ENCODE assay signal across 15 mouse cellular contexts in the genomic region with DNA sequence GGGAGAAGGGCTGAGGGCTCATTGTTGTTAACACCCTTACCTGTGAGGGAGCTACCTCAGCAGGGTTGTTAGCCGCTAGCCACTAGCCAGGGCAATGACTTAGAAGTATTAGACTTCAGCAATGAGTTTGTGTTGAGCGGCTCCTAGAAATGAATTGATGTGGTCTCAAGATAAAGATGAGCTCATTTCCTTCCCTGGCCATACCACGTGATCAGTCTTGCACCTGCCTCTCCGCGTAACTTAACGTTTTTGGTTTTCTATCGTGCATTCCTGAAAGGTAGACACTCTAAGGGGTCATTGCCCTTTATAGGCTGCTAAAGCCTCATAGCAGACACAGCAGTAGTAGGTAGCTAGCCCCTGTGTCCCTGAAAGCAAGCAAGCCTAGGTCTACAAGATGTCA. TPM values are rescaled to one million over a fixed set of nuclear protein-coding genes. Genes with fewer than 3 reads are reported as not detected.
A peak's percentile ranks its signal among the peaks of the same experiment; 100 is the strongest.
DNase-seq lines count a peak whose midpoint lies in the region; ATAC-seq and TF ChIP-seq lines count a peak whose summit lies in the region.
"Had no signal": no experiment of that assay in that cellular context is flagged by ENCODE, and none has a peak within 500 bp of the region (broad histone marks: within the 10 kb centered on the region; RNA-seq: fewer than 3 reads in every experiment).

No protein-coding gene starts in this region.

- no peaks in the 10 kb centered on the region for H3K9me3 ChIP-seq in forebrain, embryonic 11.5 days (ENCODE audit: control insufficient read depth, low read length)
- no peaks in the 10 kb centered on the region for H3K9me3 ChIP-seq in forebrain, postnatal 0 days (ENCODE audit: low read length)
- H3K9me3 ChIP-seq: embryonic facial prominence, embryonic 12.5 days; forebrain, embryonic 10.5 days; intestine, embryonic 15.5 days had no signal

- no peak overlapping the region for H3K4me2 ChIP-seq in forebrain, embryonic 11.5 days (ENCODE audit: low read depth, low read length, severe bottlenecking)
- H3K4me2 ChIP-seq in forebrain, postnatal 0 days (ENCODE audit: low read depth), result no peak overlapping the region
- H3K4me2 ChIP-seq: embryonic facial prominence, embryonic 12.5 days; intestine, embryonic 15.5 days had no signal

- 97% methylated on average over 7 of the region's 7 CpGs for WGBS in forebrain, embryonic 11.5 days
- WGBS in forebrain, postnatal 0 days, result 90% methylated on average over 7 of the region's 7 CpGs

- H3K27ac ChIP-seq in forebrain, embryonic 11.5 days (ENCODE audit: low read depth, low read length), result no peak overlapping the region
- H3K27ac ChIP-seq in forebrain, postnatal 0 days (ENCODE audit: low read depth, low read length), result no peak overlapping the region
- H3K27ac ChIP-seq: embryonic facial prominence, embryonic 12.5 days; forebrain, embryonic 10.5 days; kidney, postnatal 0 days; macrophage had no signal

- no peaks in the 10 kb centered on the region for H3K4me1 ChIP-seq in forebrain, embryonic 11.5 days (replicated peaks; ENCODE audit: control insufficient read depth, insufficient read depth, low read length)
- no peaks in the 10 kb centered on the region for H3K4me1 ChIP-seq in forebrain, postnatal 0 days (ENCODE audit: insufficient read depth)

- no peak for TF ChIP-seq CTCF in forebrain, postnatal 0 days (IDR thresholded peaks at IDR 0.05; ENCODE audit: low read depth)

- H3K27me3 ChIP-seq in forebrain, embryonic 11.5 days (ENCODE audit: control insufficient read depth, insufficient read depth, low read length), result no peaks in the 10 kb centered on the region
- H3K27me3 ChIP-seq in forebrain, postnatal 0 days (ENCODE audit: insufficient read depth, low read length), result no peaks in the 10 kb centered on the region
- no peaks in the 10 kb centered on the region for H3K27me3 ChIP-seq in splenic B cell, adult 2 months (ENCODE audit: control insufficient read depth, insufficient read depth, low read length, poor library complexity, severe bottlenecking)
- H3K27me3 ChIP-seq: embryonic facial prominence, embryonic 12.5 days; intestine, embryonic 15.5 days had no signal

- H3K9ac ChIP-seq in forebrain, embryonic 11.5 days (ENCODE audit: low read length), result no peak overlapping the region
- H3K9ac ChIP-seq in forebrain, postnatal 0 days, result no peak overlapping the region
- H3K9ac ChIP-seq: embryonic facial prominence, embryonic 12.5 days; intestine, embryonic 15.5 days had no signal

- peak; percentile 27 for DNase-seq in forebrain, embryonic 11.5 days (ENCODE audit: low spot score)
- no peak for DNase-seq in forebrain, postnatal 0 days
- peak; percentile 82 for DNase-seq in CD4-positive helper T cell, adult 2 months (ENCODE audit: low read depth, low spot score)
- DNase-seq in splenic B cell, adult 2 months (ENCODE audit: low read depth, low spot score), result peak; percentile 48
- no peak for DNase-seq in kidney, postnatal 4 days
- DNase-seq in adrenal gland, adult (ENCODE audit: inconsistent age in 2 of 2, low spot score in 1 of 2), result no peak
- DNase-seq in left cerebral cortex, adult 18-20 months (ENCODE audit: low spot score in 2 of 2), result no peak
- DNase-seq: cerebellum, adult 9-11 months; heart, adult 18-20 months had no signal

- no peak for ATAC-seq in forebrain, embryonic 11.5 days (replicated peaks; ENCODE audit: low FRiP score)
- ATAC-seq in forebrain, postnatal 0 days, result no peak
- peak; percentile 54; the same call in 1 of the 2 replicates for ATAC-seq in common myeloid progenitor, adult 5-6 weeks (replicated peaks; ENCODE audit: low read depth, poor library complexity, severe bottlenecking)
- ATAC-seq: intestine, embryonic 15.5 days had no signal

- H3K36me3 ChIP-seq in forebrain, embryonic 11.5 days (ENCODE audit: control insufficient read depth, insufficient read depth, low read length), result no peaks in the 10 kb centered on the region
- H3K36me3 ChIP-seq in forebrain, postnatal 0 days (ENCODE audit: insufficient read depth), result no peaks in the 10 kb centered on the region
- H3K36me3 ChIP-seq in splenic B cell, adult 2 months (ENCODE audit: control insufficient read depth, insufficient read depth, low read length, poor library complexity, severe bottlenecking), result no peaks in the 10 kb centered on the region
- H3K36me3 ChIP-seq: embryonic facial prominence, embryonic 12.5 days; forebrain, embryonic 10.5 days; intestine, embryonic 15.5 days had no signal

- H3K4me3 ChIP-seq in forebrain, embryonic 11.5 days (ENCODE audit: low read depth, low read length), result no peak overlapping the region
- H3K4me3 ChIP-seq in forebrain, postnatal 0 days (ENCODE audit: low read depth, low read length), result no peak overlapping the region
- H3K4me3 ChIP-seq: embryonic facial prominence, embryonic 12.5 days; forebrain, embryonic 10.5 days; intestine, embryonic 15.5 days had no signal

RNA-seq across cellular contexts. Expression of a gene that starts 37.0 kb away (rescaled TPM):
- polyA plus RNA-seq in forebrain, embryonic 11.5 days (2014; fragmentation: Nextera tagmentation; extraction: Ambion mirVana), result 52.7 and 54.1 TPM in 2 replicates
- total RNA-seq in forebrain, postnatal 0 days (2014; rRNA removed), result 38.3 and 54.0 TPM in 2 replicates
- polyA plus RNA-seq in forebrain, postnatal 0 days (2015; fragmentation: Nextera tagmentation; extraction: Ambion mirVana), result 44.4 and 59.2 TPM in 2 replicates
- total RNA-seq in common myeloid progenitor, adult 5-6 weeks (2017), result 36.2 and 36.4 TPM in 2 replicates
- 100 to 1,000 TPM; 181 to 182 TPM for total RNA-seq in left cerebral cortex, adult 18-20 months (2021)

Comparison
In these comparisons a context has a peak if more than half of its experiments do, and no peak if none do; other contexts are left out.
1. DNase-seq: peak in forebrain, embryonic 11.5 days (single experiment), CD4-positive helper T cell, adult 2 months (single experiment) and splenic B cell, adult 2 months (single experiment); none in forebrain, postnatal 0 days (single experiment), kidney, postnatal 4 days (0 of 2), adrenal gland, adult (0 of 2) and left cerebral cortex, adult 18-20 months (0 of 2).